Mouse (Mus musculus) kidney, adult 2 months (tissue): ENCODE measurements around the gene Gorasp2. TPM values are rescaled to one million over a fixed set of nuclear protein-coding genes. Genes with fewer than 3 reads are reported as not detected.
A peak's percentile ranks its signal among the peaks of the same experiment; 100 is the strongest.

ENCODE experiments used
- DNase-seq: peaks from one replicate; pipeline ENCODE4 v3.0.0; 2021
- H3K27ac ChIP-seq: fragments of 200-500 bp; 2 replicates; pipeline ENCODE4 v1.5.1; 2012; ENCODE audit warnings: low read depth, low read length, control low read depth, inconsistent platforms; ENCODE audit not compliant: insufficient read depth
- H3K27me3 ChIP-seq: fragments of 200-500 bp; replicated peaks from 2 replicates; pipeline ENCODE4 v1.6.1; 2012; ENCODE audit warnings: mild to moderate bottlenecking, moderate library complexity, low read length, inconsistent platforms; ENCODE audit not compliant: control insufficient read depth, insufficient read depth
- H3K36me3 ChIP-seq: fragments of 200-500 bp; 2 replicates; pipeline ENCODE4 v1.6.1; 2012; ENCODE audit warnings: mild to moderate bottlenecking, moderate library complexity, low read length, inconsistent platforms; ENCODE audit not compliant: control insufficient read depth, insufficient read depth
- H3K4me1 ChIP-seq: fragments of 200-500 bp; 2 replicates; pipeline ENCODE4 v1.6.1; 2011; ENCODE audit warnings: low read length; ENCODE audit not compliant: control insufficient read depth, insufficient read depth
- H3K4me3 ChIP-seq: fragments of 200-500 bp; 2 replicates; pipeline ENCODE4 v1.5.1; 2011; ENCODE audit warnings: mild to moderate bottlenecking, low read depth, low read length, control low read depth; ENCODE audit not compliant: insufficient read depth
- CTCF ChIP-seq: fragments of 200-500 bp; conservative IDR thresholded peaks from 2 replicates; pipeline ENCODE4 v1.5.1; 2011; ENCODE audit warnings: low read depth, mild to moderate bottlenecking, control low read depth, low read length, moderate library complexity, mixed read lengths; ENCODE audit not compliant: insufficient read depth, insufficient read length
- POLR2A ChIP-seq: fragments of 200-500 bp; IDR thresholded peaks from one replicate; pipeline ENCODE4 v1.6.1; 2011; ENCODE audit warnings: low read depth, low read length, control low read depth
- WGBS: fragments of 180-500 bp; shearing (Covaris S2); methylation state at CpG from one replicate; pipeline ENCODE4 v1.1.7; 2018; 5-methylcytosine and 5-hydroxymethylcytosine counted together
- polyA plus RNA-seq: library from polyadenylated mRNA; depleted of rRNA; stranded (reverse); fragments of >200 nt; gene quantifications from 2 replicates; pipeline ENCODE4 v1.2.3, GENCODE M21; 2012

Gene Gorasp2
- polyA plus RNA-seq, 1 experiment: 81.9 TPM

GRCm38 (mm10) chr2:70625761-70626160 lies 35.6 kb upstream of the Gorasp2 start:
- TF ChIP-seq CTCF (no peak), POLR2A (no peak)
- WGBS: 56% methylated on average over 7 of the region's 7 CpGs
- no peak overlapping the region for H3K27ac ChIP-seq

GRCm38 (mm10) chr2:70628397-70628796 lies 33.0 kb upstream of the Gorasp2 start:
- no peak overlapping the region for H3K27ac ChIP-seq
- no peak overlapping the region for H3K4me3 ChIP-seq
- H3K36me3 ChIP-seq: no peaks in the 10 kb centered on the region
- no peak for DNase-seq
- H3K4me1 ChIP-seq: no peaks in the 10 kb centered on the region
- 81% methylated on average over 12 of the region's 12 CpGs for WGBS
- TF ChIP-seq CTCF: no peak
- no peak for TF ChIP-seq POLR2A
- H3K27me3 ChIP-seq: no peaks in the 10 kb centered on the region

More at GRCm38 (mm10) chr2:70625761-70626160, 35.6 kb upstream of the Gorasp2 start:
- Histone ChIP-seq H3K4me1 (no peaks in the 10 kb centered on the region), H3K4me3 (no peak overlapping the region), H3K36me3 (no peaks in the 10 kb centered on the region), H3K27me3 (no peaks in the 10 kb centered on the region)
- DNase-seq: no peak

DNA sequence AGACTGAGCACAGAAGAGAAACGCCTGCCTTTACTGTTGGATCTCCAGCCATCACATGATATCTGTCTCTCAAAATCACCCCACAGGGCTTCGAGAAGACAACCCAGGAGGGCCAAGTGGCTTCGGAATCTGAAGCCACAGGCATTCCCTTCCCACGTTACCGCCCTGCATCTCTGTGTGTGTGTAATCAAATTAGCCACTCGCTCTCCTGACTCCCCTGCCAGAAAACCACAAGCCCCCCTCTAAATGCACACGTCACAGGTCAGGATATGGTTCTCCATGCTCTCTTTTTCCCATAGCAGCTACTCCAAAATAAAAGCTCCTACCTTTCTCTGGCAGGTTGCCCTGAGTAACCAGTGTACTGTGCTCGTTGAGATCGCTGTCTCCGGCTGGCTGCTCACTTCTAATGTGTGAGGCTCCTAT lies 32.0 kb upstream of the Gorasp2 start:
- Histone ChIP-seq H3K4me3 (peak overlapping the region; percentile 39; the same call in 1 of the 2 replicates), H3K4me1 (no peaks in the 10 kb centered on the region), H3K36me3 (no peaks in the 10 kb centered on the region), H3K27me3 (no peaks in the 10 kb centered on the region), H3K27ac (no peak overlapping the region)
- TF ChIP-seq CTCF: no peak
- WGBS: 11% methylated on average over 10 of the region's 10 CpGs
- DNase-seq: peak; percentile 64

DNA sequence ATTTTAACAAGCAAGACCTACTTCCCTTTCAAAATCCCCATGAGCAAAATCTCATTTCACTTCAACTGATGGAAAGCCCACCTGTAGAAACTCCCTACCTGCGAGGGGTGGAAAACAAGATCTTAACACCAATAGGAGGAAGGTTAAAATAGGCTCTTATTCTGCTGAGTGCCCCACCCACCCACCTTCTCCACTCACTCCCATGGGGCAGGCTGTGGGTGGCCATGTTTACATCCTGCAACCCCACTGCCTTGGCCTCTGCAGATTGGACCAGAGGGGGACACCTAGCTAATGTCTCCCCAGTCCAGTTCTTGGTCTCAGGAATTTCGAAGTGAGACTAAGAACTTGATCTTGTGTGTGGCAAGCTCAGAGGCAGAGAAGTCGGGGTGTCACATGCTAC lies 31.5 kb upstream of the Gorasp2 start:
- 62% methylated on average over 3 of the region's 3 CpGs for WGBS
- Histone ChIP-seq H3K36me3 (no peaks in the 10 kb centered on the region), H3K4me1 (no peaks in the 10 kb centered on the region), H3K27ac (no peak overlapping the region), H3K27me3 (no peaks in the 10 kb centered on the region), H3K4me3 (no peak overlapping the region)
- TF ChIP-seq POLR2A (no peak), CTCF (no peak)
- no peak for DNase-seq

- WGBS: 92% methylated on average over 1 of the region's 1 CpGs
- no peaks in the 10 kb centered on the region for H3K27me3 ChIP-seq
Observed at GRCm38 (mm10) chr2:70631321-70631720, 30.1 kb upstream of the Gorasp2 start.

GRCm38 (mm10) chr2:70632412-70632811 lies 29.0 kb upstream of the Gorasp2 start:
- Histone ChIP-seq H3K4me1 (no peaks in the 10 kb centered on the region), H3K36me3 (no peaks in the 10 kb centered on the region), H3K4me3 (no peak overlapping the region), H3K27ac (no peak overlapping the region), H3K27me3 (no peaks in the 10 kb centered on the region)
- TF ChIP-seq CTCF: no peak
- TF ChIP-seq POLR2A: no peak
- no peak for DNase-seq
- 83% methylated on average over 1 of the region's 1 CpGs for WGBS

More at GRCm38 (mm10) chr2:70631321-70631720, 30.1 kb upstream of the Gorasp2 start:
- Histone ChIP-seq H3K4me1 (no peaks in the 10 kb centered on the region), H3K27ac (no peak overlapping the region), H3K4me3 (no peak overlapping the region), H3K36me3 (no peaks in the 10 kb centered on the region)
- DNase-seq: no peak
- TF ChIP-seq POLR2A (no peak), CTCF (no peak)

DNA sequence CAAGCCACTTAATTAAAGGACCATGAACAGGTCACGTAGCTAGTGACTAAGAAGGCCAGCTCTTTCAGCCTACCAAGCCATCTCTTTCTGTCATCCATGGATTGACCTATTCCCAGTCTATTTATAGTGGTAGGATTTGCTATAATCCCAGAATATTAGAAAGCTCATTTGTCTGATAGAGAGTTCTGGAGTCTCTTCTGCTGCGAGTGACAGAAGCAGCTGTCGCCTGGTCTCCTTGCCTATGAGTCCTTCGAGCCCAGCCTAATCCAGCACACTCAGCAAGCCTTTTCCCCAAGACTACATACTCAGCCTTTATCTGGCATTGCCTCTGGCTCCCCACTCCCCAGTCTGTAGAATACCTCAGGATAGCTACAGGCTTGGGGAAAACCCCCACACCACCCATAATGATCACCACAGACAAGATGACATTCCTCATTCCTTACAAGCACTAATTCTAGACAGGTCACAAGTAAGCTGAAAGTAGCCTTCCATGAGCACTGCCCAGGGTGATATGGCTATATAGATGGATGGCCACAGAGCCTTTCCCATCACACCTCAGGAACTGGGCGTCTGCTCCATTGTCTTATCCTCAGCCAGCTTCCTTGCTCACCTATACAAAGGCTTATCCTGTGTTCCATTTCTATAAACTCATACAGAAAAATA lies 27.2 kb upstream of the Gorasp2 start:
- H3K4me3 ChIP-seq: no peak overlapping the region
- TF ChIP-seq POLR2A (no peak), CTCF (no peak)
- 92% methylated on average over 5 of the region's 5 CpGs for whole genome bisulfite sequencing
- no peak for DNase-seq
- no peaks in the 10 kb centered on the region for H3K36me3 ChIP-seq
- no peak overlapping the region for H3K27ac ChIP-seq
- no peaks in the 10 kb centered on the region for H3K27me3 ChIP-seq
- H3K4me1 ChIP-seq: no peaks in the 10 kb centered on the region
